Mouse (Mus musculus): ENCODE data around the gene Arf3.

The Arf3 gene

GRCm38 (mm10) chr15:98726746-98727145, 36.3 kb downstream of the Arf3 start:
- no peak for DNase-seq (ENCODE audit: extremely low read depth, insufficient read length, low spot score)

DNA sequence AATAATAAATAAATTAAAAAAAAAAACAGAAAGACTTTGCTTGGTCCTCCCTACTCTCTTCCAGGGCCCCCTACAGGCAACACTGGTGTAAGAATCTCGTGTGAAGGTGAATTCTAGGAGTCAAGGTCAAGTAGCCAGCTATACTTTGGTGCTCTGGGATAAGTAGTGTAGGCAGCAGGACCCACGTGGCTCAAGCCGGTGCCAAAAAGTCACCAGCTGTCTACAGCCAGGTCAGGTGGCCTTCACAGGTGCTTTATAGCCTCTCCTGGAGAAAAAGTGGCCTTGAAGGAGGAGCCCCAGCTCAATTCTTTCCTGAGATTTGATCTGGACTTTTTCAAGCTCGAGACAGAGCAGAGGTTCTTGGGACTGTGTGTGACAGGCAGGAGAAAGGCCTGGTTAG, 36.9 kb downstream of the Arf3 start:
- no peak for DNase-seq (ENCODE audit: extremely low read depth, insufficient read length, low spot score)

GRCm38 (mm10) chr15:98724441-98724840, 38.6 kb downstream of the Arf3 start:
- no peak for DNase-seq (ENCODE audit: extremely low read depth, insufficient read length, low spot score)

DNA sequence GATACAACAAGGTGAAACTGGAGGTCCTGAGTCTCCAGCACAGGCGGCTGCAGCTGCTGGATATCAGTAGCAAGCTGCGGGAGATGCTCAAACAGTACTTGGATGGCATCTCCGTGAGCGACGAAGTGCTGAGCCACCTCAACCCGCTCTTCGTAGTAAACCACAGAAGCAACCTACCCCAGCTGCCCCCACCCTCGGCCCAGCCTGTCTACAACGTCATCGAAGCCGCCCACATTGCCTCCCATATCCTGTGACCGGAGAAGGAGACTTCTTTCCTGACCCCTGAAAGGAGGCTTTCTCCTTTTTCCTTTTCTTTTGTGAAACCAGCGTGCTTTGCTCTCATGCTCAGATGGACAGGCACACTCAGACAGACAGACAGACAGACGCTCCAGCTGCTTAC, 40.2 kb downstream of the Arf3 start:
- DNase-seq (ENCODE audit: extremely low read depth, insufficient read length, low spot score) = no peak

DNA sequence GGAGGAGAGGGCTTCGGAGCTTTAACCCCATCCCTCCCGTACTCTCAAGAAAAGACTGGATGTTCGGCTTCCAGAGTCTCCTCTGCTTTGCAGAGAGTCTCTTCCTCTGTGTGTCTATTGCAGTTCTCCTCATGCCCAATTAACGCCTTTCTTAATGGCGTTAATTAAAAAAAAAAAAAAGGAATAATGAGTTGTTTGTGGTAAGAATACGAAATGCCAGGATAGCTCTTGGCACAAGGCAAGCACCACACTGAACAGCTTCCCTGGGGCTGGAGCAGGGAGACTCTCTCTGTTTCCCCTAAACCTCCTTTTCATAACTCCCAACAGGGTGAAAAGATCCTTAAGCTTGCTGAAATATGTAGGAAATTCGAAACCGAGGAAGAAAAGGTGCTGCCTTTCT, 40.8 kb downstream of the Arf3 start:
- DNase-seq (ENCODE audit: extremely low read depth, insufficient read length, low spot score) = no peak

- no peak for DNase-seq (ENCODE audit: extremely low read depth, insufficient read length, low spot score)
Measured at GRCm38 (mm10) chr15:98717301-98717700, 45.7 kb downstream of the Arf3 start.

DNA sequence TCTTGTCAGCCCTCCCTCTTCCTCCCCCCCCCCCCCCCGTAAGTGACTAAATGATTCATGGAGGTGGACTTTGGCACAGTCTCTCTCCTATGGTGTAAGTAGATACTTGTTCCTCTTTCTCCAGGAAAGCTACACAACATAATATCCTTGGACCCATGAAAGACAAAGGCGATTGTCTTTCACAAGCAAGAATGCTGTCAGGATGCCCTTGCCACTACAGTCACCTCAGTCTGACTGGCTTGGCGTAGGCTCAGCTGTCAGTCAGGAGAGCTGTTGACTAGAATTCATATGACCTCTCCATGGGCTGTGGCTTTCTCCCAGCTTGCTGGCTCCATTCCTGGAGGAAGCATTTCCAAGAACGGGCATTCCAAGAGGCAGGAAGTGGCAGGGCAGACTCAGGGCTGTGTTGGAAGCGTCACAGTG, 48.8 kb downstream of the Arf3 start:
- peak; percentile 81 for DNase-seq (ENCODE audit: extremely low read depth, insufficient read length, low spot score)

DNA sequence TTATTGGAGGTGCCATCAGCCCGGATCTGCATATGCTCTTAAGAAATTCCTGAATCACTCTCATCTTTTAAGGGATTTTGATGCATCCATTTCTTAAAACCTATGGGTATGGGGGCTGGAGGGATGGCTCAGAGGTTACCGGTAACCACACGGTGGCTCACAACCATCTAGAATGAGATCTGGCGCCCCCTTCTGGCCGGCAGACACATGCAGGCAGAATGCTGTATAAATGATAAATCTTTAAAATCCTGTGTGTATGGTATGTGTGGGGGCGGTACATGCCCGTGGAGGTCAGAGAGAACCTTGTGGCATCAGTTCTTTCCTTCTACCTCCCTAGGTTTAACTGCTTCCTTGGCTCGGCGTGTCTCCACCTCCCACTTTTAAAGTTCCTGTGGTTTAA, 52.6 kb downstream of the Arf3 start:
- no peak for DNase-seq (ENCODE audit: extremely low read depth, insufficient read length, low spot score)

DNA sequence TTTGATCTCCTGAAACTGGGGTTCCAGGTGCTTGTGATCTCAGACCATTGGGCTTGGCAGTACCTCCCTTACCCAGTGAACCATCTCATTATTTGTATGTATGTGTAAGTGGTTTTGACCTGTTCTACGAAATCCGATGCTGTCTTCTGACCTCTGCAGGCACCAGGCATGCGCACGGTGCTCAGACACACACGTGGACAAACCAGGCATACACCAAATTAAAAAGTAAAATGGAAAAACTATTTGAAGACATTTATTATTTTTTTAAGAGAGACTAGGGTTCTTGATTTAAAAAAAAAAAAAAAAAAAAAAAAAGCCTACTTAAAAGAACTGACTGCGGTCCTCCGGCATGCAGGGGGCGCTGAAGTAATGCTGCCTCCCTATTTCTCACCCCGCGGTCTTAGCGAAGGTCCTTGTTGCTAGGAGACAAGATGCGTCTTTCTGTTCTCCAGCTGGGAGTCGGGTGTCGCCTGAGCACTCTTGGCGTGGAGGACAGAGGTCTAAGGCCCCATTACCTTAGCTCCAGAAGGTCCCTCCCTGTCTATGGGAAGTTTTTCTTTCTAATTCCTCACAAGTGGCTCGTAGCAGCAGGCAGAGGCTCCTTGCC, 55.1 kb downstream of the Arf3 start, which contains the start of gene Ccdc65:
Gene Ccdc65 (plus strand): TSS at position 442 of the 607 bp plus-strand sequence.
- peak; percentile 52 for DNase-seq (ENCODE audit: extremely low read depth, insufficient read length, low spot score)

DNA sequence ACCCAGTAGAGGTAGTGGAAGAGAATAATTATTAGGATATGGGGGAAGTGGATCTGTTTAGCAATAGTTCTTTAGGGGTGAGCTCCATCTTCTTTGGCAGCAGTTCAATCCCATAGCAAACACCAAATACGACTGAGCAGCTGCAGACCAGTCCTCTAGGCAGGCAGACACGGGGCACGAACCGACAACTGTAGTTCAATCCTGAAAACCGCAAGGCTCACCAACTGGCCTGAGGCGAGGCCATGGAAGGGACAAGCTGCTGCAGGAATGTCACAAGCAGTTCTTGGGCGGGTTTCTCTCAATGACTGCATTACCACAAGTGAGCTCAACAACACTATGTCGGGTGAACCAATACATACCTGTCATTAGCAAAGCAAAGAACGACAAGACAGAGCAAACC, 58.7 kb downstream of the Arf3 start:
- DNase-seq (ENCODE audit: extremely low read depth, insufficient read length, low spot score) = no peak

- peak; percentile 84 for DNase-seq (ENCODE audit: extremely low read depth, insufficient read length, low spot score)
Measured at GRCm38 (mm10) chr15:98699190-98700105, 63.6 kb downstream of the Arf3 start.

- no peak for DNase-seq (ENCODE audit: extremely low read depth, insufficient read length, low spot score)
Measured at GRCm38 (mm10) chr15:98696216-98696615, 66.8 kb downstream of the Arf3 start.

DNA sequence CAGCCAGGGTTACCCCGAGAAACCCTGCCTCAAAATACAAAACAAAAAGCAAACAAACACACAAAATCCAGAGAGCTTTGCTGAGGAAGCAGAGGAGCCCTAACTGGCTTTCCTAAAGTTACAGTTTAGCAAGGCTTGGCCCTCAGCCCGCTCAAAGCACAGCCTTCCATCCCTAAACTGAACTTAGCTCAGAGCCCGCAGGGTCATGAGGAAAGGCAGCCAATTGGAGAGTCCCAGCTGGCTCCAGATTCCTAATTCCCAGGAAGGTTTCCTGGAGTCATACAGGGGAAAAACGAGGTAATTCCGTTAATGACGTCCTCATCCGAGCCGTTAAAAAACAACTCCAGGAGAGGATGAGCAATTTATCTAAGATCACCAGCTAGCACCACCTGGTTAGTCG, 67.3 kb downstream of the Arf3 start:
- DNase-seq (ENCODE audit: extremely low read depth, insufficient read length, low spot score) = no peak

GRCm38 (mm10) chr15:98692171-98692715, 70.8 kb downstream of the Arf3 start:
- peak; percentile 74 for DNase-seq (ENCODE audit: extremely low read depth, insufficient read length, low spot score)

- no peak for DNase-seq (ENCODE audit: extremely low read depth, insufficient read length, low spot score)
Measured at GRCm38 (mm10) chr15:98691486-98692147, 71.4 kb downstream of the Arf3 start.

GRCm38 (mm10) chr15:98689682-98690081, 73.3 kb downstream of the Arf3 start:
- no peak for DNase-seq (ENCODE audit: extremely low read depth, insufficient read length, low spot score)
